Mouse (Mus musculus): ENCODE measurements at regions not wholly inside any gene's neighbourhood (a gene's known extent, or its start where the extent isn't known, plus 50 kb on each side); places are given as distances from the start of the nearest gene placed in this dataset.

- no peak for TF ChIP-seq CTCF (IDR thresholded peaks at IDR 0.05; ENCODE audit: borderline replicate concordance, control insufficient read depth, extremely low read depth, insufficient read depth, low read length, poor library complexity)
- no peak for TF ChIP-seq POLR2A (IDR thresholded peaks at IDR 0.05; ENCODE audit: control insufficient read depth, extremely low read depth, insufficient read depth, low read length, poor library complexity)
- Histone ChIP-seq H3K4me1 (replicated peaks; ENCODE audit: control insufficient read depth, insufficient read depth, low read length) (no peaks in the 10 kb centered on the region), H3K36me3 (ENCODE audit: control insufficient read depth, insufficient read depth, low read length) (no peaks in the 10 kb centered on the region), H3K27me3 (ENCODE audit: control insufficient read depth, insufficient read depth, low read length) (no peaks in the 10 kb centered on the region), H3K4me3 (ENCODE audit: control insufficient read depth, insufficient read depth, low read length) (no peak overlapping the region), H3K27ac (ENCODE audit: control insufficient read depth, insufficient read depth, low read length) (no peak overlapping the region)
- DNase-seq, result no peak
- 94% methylated on average over 7 of the region's 7 CpGs for WGBS
Measured at GRCm38 (mm10) chr13:35537106-35537505, 122.5 kb upstream of the Cdyl start.

GRCm38 (mm10) chr13:35537936-35538335 is 121.7 kb upstream of the Cdyl start:
- 41% methylated on average over 5 of the region's 5 CpGs for WGBS
- H3K27ac ChIP-seq (ENCODE audit: control insufficient read depth, insufficient read depth, low read length), result no peak overlapping the region
- TF ChIP-seq POLR2A (IDR thresholded peaks at IDR 0.05; ENCODE audit: control insufficient read depth, extremely low read depth, insufficient read depth, low read length, poor library complexity), result no peak
- TF ChIP-seq CTCF (IDR thresholded peaks at IDR 0.05; ENCODE audit: borderline replicate concordance, control insufficient read depth, extremely low read depth, insufficient read depth, low read length, poor library complexity), result no peak
- no peaks in the 10 kb centered on the region for H3K4me1 ChIP-seq (replicated peaks; ENCODE audit: control insufficient read depth, insufficient read depth, low read length)
- DNase-seq, result no peak
- no peaks in the 10 kb centered on the region for H3K36me3 ChIP-seq (ENCODE audit: control insufficient read depth, insufficient read depth, low read length)
- H3K4me3 ChIP-seq (ENCODE audit: control insufficient read depth, insufficient read depth, low read length), result no peak overlapping the region
- H3K27me3 ChIP-seq (ENCODE audit: control insufficient read depth, insufficient read depth, low read length), result no peaks in the 10 kb centered on the region

DNA sequence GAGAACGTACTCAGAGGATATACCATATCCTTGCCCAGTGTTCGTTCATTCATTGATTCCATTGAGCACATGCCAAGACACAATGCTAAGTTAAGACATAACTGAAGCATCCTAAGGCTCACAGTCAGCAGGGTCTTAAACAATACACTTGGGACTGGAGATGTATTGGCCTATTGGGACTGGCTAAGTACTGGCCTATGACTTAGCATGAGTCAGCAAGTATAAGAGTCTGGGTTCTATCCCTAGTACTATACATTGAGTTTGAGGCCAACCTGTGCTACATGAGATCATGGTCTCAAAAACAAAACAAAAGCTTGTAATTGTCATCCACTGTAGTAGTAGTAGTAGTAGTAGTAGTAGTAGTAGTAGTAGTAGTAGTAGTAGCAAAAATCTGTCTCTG is 119.2 kb upstream of the Cdyl start:
- no peaks in the 10 kb centered on the region for H3K4me1 ChIP-seq (replicated peaks; ENCODE audit: control insufficient read depth, insufficient read depth, low read length)
- H3K4me3 ChIP-seq (ENCODE audit: control insufficient read depth, insufficient read depth, low read length), result no peak overlapping the region
- DNase-seq, result no peak
- H3K27ac ChIP-seq (ENCODE audit: control insufficient read depth, insufficient read depth, low read length), result no peak overlapping the region
- H3K36me3 ChIP-seq (ENCODE audit: control insufficient read depth, insufficient read depth, low read length), result no peaks in the 10 kb centered on the region
- WGBS, result 92% methylated on average over 2 of the region's 2 CpGs
- H3K27me3 ChIP-seq (ENCODE audit: control insufficient read depth, insufficient read depth, low read length), result no peaks in the 10 kb centered on the region
- TF ChIP-seq CTCF (IDR thresholded peaks at IDR 0.05; ENCODE audit: borderline replicate concordance, control insufficient read depth, extremely low read depth, insufficient read depth, low read length, poor library complexity), result no peak
- no peak for TF ChIP-seq POLR2A (IDR thresholded peaks at IDR 0.05; ENCODE audit: control insufficient read depth, extremely low read depth, insufficient read depth, low read length, poor library complexity)

DNA sequence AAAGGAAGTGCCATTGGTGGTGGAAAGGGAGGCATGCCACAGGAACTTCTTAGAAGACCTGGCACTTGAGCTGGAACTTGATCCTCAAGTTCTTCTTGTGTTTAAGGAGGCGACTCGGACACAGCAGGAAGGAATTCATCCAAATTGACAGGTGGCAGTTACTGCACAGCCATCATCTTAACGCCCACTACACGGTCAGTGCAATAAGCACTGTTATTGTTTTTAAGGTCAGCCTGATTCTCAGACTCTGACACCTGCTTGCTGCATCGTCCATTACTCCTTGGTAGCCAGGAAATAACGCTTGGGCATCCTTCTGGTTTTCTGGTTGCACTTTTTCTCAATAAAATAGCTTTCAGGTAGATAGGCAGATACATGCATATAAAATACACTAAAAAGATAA is 118.6 kb upstream of the Cdyl start:
- no peak overlapping the region for H3K27ac ChIP-seq (ENCODE audit: control insufficient read depth, insufficient read depth, low read length)
- no peak overlapping the region for H3K4me3 ChIP-seq (ENCODE audit: control insufficient read depth, insufficient read depth, low read length)
- DNase-seq, result no peak
- H3K4me1 ChIP-seq (replicated peaks; ENCODE audit: control insufficient read depth, insufficient read depth, low read length), result no peaks in the 10 kb centered on the region
- WGBS, result 95% methylated on average over 6 of the region's 6 CpGs
- TF ChIP-seq CTCF (IDR thresholded peaks at IDR 0.05; ENCODE audit: borderline replicate concordance, control insufficient read depth, extremely low read depth, insufficient read depth, low read length, poor library complexity) (no peak), POLR2A (IDR thresholded peaks at IDR 0.05; ENCODE audit: control insufficient read depth, extremely low read depth, insufficient read depth, low read length, poor library complexity) (no peak)
- H3K36me3 ChIP-seq (ENCODE audit: control insufficient read depth, insufficient read depth, low read length), result no peaks in the 10 kb centered on the region
- H3K27me3 ChIP-seq (ENCODE audit: control insufficient read depth, insufficient read depth, low read length), result no peaks in the 10 kb centered on the region

GRCm38 (mm10) chr13:35564006-35564405 is 95.6 kb upstream of the Cdyl start:
- WGBS, result 49% methylated on average over 1 of the region's 1 CpGs
- Histone ChIP-seq H3K27ac (ENCODE audit: control insufficient read depth, insufficient read depth, low read length) (no peak overlapping the region), H3K36me3 (ENCODE audit: control insufficient read depth, insufficient read depth, low read length) (no peaks in the 10 kb centered on the region), H3K27me3 (ENCODE audit: control insufficient read depth, insufficient read depth, low read length) (no peaks in the 10 kb centered on the region), H3K4me1 (replicated peaks; ENCODE audit: control insufficient read depth, insufficient read depth, low read length) (no peaks in the 10 kb centered on the region), H3K4me3 (ENCODE audit: control insufficient read depth, insufficient read depth, low read length) (no peak overlapping the region)
- TF ChIP-seq CTCF (IDR thresholded peaks at IDR 0.05; ENCODE audit: borderline replicate concordance, control insufficient read depth, extremely low read depth, insufficient read depth, low read length, poor library complexity) (no peak), POLR2A (IDR thresholded peaks at IDR 0.05; ENCODE audit: control insufficient read depth, extremely low read depth, insufficient read depth, low read length, poor library complexity) (no peak)
- no peak for DNase-seq

GRCm38 (mm10) chr13:35581616-35582015 is 78.0 kb upstream of the Cdyl start:
- Histone ChIP-seq H3K4me3 (ENCODE audit: control insufficient read depth, insufficient read depth, low read length) (no peak overlapping the region), H3K27me3 (ENCODE audit: control insufficient read depth, insufficient read depth, low read length) (no peaks in the 10 kb centered on the region), H3K27ac (ENCODE audit: control insufficient read depth, insufficient read depth, low read length) (no peak overlapping the region), H3K36me3 (ENCODE audit: control insufficient read depth, insufficient read depth, low read length) (no peaks in the 10 kb centered on the region), H3K4me1 (replicated peaks; ENCODE audit: control insufficient read depth, insufficient read depth, low read length) (no peaks in the 10 kb centered on the region)
- 89% methylated on average over 3 of the region's 3 CpGs for WGBS
- no peak for TF ChIP-seq CTCF (IDR thresholded peaks at IDR 0.05; ENCODE audit: borderline replicate concordance, control insufficient read depth, extremely low read depth, insufficient read depth, low read length, poor library complexity)
- TF ChIP-seq POLR2A (IDR thresholded peaks at IDR 0.05; ENCODE audit: control insufficient read depth, extremely low read depth, insufficient read depth, low read length, poor library complexity), result no peak
- no peak for DNase-seq

DNA sequence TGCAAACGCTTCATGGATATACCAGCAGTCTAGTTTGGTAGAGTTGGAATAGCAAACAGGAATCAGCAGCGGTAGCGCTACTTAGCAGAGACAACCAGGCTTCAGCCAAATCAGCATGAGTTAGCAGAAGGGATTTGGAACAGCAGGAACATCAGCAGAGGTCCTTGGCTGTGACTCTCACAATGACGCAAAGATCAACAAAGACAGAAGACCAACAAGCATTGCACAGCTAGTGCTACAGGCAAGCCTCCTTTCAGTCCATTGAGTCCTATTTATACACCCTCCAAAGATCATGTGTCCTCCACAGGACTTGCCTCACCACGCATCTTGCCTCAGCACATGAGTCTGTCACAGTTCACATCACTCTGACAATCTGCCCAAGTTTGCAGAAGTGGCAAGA is 61.6 kb upstream of the Cdyl start:
- Histone ChIP-seq H3K27ac (ENCODE audit: control insufficient read depth, insufficient read depth, low read length) (no peak overlapping the region), H3K4me3 (ENCODE audit: control insufficient read depth, insufficient read depth, low read length) (no peak overlapping the region), H3K27me3 (ENCODE audit: control insufficient read depth, insufficient read depth, low read length) (no peaks in the 10 kb centered on the region), H3K4me1 (replicated peaks; ENCODE audit: control insufficient read depth, insufficient read depth, low read length) (no peaks in the 10 kb centered on the region), H3K36me3 (ENCODE audit: control insufficient read depth, insufficient read depth, low read length) (no peaks in the 10 kb centered on the region)
- WGBS, result 97% methylated on average over 5 of the region's 5 CpGs
- TF ChIP-seq CTCF (IDR thresholded peaks at IDR 0.05; ENCODE audit: borderline replicate concordance, control insufficient read depth, extremely low read depth, insufficient read depth, low read length, poor library complexity), result no peak
- TF ChIP-seq POLR2A (IDR thresholded peaks at IDR 0.05; ENCODE audit: control insufficient read depth, extremely low read depth, insufficient read depth, low read length, poor library complexity), result no peak
- DNase-seq, result no peak

All from thymus, adult 2 months (tissue).